Mouse (Mus musculus) layer of hippocampus, adult 9-11 months (tissue): ENCODE results near the gene 6030408B16Rik.

Experiments
- DNase-seq: peaks from one replicate; pipeline ENCODE4 v3.0.0; 2022

6030408B16Rik gene

DNA sequence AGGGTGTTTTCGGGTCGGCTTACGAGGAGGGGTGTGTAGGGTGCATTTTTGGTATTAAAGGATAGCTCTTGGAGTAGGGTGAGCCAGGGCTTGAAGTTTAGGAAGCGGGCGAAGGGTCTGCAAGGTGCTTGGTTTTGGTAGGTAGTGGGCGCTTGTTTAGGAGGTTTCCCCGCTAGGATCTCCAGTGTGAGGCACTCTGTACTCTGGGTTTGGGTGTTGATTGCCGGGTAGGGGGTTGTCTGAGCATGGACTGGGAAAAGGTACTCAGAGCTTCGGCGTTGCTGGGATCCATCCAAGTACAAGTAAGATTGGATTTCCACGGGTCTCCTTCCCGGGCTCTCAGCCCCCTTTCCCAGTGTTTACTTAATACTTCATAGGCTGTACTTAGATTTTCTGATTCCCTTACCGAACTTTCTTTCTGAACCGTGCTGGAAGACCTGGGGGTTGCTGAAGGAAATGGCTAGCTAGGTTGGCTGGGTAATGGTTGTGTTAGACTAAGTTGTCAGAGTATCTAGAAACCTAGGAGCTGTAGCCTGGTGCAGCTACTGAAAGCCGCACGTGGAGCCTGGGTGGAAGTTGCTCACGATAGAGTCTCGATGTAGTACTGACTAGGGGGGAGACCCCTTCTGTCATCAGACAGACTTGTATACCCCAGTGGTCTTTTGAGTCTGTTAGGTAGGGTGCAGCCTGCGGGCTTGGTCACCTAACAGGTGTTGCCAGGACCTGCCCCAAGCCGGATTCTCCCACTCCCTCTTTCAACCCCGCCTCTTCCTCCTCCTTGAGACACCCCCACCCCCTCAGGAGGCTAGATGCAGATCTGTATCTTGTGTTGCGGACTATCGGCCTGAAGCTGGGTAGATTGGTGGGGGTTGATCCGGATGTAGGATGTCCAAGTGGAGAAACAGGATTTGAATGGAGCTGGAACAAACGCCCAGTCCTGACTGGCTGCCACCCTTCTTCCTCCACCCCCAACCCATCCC lies 25.7 kb upstream of the 6030408B16Rik start:
- no peak for DNase-seq

DNA sequence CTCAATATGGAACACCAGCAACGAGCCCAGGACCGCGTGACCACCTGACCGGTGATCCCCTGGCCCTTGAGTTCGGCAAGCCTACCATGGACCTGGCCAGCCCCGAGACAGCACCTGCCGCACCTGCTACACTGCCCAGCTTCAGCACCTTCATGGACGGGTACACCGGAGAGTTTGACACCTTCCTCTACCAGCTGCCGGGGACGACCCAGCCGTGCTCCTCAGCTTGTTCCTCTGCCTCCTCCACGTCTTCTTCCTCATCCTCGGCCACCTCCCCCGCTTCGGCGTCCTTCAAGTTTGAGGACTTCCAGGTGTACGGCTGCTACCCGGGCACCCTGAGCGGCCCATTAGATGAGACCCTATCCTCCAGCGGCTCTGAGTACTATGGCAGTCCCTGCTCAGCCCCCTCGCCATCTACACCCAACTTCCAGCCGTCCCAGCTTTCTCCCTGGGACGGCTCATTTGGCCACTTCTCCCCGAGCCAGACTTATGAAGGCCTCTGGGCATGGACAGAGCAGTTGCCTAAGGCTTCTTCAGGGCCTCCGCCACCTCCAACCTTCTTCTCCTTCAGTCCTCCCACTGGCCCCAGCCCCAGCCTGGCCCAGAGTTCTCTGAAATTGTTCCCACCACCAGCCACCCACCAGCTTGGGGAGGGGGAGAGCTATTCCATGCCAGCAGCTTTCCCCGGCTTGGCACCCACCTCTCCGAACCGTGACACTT lies 22.8 kb upstream of the 6030408B16Rik start:
- no peak for DNase-seq

DNA sequence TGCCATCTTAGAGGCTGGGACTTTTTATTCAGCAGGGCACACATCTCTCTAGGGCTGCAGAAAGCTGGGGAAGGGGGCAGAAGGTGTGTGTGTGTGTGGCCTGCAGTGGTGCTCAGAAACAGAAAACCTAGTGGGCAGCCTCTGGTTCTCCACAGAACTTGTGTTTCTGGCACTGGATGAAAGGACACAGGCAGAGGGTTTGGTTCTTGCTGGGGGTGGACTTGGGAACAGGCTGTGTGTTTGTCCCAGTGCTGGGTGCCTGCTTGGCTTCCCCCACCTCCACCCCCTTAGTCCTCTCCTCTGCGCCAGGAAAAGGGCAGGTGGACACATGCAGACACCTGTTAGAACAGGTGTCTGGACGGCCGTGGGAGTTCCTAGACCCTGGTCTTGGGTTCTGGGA lies 21.9 kb upstream of the 6030408B16Rik start:
- no peak for DNase-seq

DNA sequence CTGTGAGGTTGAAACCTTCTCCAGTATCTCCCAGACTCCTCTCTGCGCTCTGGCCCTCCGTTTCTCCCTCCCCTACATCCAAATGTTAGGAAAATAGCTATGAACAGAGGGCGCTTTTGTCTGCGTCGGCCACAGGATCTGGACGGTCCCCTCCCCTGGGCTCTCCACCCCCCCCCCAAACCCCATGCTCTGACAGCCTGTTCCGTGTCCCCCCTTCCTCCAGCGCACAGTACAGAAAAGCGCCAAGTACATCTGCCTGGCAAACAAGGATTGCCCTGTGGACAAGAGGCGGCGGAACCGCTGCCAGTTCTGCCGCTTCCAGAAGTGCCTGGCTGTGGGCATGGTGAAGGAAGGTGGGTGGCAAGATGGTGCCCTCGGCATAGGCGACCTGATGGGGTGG lies 21.5 kb upstream of the 6030408B16Rik start:
- peak; percentile 78 for DNase-seq

DNA sequence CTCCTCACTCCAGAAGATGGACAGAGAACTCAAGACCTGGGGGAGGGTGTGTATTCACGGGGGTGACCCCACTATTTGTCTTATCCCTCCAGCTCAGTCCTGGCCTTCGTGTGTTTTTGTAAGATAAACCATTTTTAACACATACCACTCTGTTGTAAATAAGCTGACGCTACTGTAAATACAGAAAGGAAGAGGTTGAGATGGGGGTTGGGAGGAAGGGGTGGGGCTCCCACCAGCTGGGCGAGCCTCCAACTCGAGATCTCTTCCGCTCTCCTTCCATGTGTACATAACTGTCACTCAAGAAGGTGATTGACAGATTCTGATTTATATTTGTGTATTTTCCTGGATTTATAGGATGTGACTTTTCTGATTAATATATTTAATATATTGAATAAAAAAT lies 18.6 kb upstream of the 6030408B16Rik start:
- DNase-seq: no peak

DNA sequence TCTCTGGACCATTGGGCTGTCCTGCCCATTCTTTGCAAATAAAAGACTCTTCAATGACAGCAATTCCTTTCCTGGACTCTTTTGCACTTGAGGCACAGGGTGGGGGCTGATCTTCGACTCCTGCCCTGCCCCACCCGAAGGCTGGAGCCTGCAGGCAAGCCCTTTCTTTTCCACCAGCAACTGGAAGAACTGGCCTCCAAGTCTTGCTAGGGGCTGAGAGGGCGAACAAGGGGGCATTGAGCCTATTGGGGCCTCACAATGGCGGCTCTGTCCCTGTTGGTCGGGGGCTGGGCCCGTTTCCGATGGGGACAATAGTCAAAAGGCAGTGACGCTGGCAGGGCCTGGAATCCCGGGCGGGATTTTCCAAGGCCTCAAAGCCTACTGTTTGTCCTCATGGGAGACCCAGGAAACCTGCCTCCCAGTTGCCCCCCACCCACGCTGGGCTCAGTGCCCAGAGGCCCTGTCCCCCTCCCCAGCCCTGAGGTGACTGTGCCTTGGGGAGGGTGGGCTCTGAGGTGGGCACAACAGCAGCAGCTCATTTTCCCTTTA lies 15.6 kb upstream of the 6030408B16Rik start:
- peak; percentile 83 for DNase-seq

DNA sequence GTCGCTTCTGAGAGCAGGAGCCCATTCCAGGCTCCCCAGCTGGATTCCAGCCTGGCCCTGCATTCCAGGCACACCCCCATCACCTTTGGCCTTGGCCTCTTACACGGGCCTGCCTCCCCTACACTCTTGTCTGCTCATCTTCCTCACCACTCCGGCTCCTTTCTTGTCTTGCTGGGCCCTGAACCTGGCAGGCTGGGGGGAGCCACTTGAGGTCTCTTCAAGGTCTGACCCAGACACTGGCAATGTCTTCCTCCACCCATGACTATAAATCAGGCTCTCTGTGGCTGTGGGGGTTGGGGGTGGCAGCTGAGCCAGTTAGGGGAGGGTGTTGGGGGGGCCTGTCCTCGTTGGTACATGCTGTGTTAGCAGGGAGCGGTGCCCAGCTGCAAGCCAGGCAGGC lies 14.4 kb upstream of the 6030408B16Rik start:
- no peak for DNase-seq

DNA sequence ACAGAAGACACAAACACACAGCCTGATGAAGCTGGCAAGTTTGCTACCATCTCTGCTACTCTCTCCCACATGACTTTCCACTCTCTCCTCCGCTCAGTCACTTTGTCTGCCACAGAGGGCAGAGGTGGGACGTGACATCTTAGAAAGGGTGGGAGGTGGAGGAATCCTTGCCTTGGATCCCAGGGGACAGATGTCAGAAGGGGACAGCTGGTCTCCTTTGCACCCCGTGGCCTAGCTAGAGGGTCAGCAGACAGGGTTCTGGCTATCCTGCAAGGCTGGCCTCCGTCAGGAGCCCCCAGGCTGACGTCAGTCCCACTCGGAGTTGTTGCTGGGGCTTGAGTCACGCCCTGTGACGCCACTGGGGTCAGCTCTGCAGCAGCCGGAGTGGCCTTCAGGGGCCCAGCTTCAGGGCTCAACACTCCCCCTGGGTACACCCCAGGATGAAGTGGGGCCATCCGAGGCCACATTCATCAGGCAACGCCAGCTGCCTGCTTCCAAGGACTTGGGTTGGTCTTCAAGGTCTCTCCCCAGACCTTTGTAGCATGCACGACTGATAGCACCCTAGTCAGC lies 13.5 kb upstream of the 6030408B16Rik start:
- DNase-seq: no peak

DNA sequence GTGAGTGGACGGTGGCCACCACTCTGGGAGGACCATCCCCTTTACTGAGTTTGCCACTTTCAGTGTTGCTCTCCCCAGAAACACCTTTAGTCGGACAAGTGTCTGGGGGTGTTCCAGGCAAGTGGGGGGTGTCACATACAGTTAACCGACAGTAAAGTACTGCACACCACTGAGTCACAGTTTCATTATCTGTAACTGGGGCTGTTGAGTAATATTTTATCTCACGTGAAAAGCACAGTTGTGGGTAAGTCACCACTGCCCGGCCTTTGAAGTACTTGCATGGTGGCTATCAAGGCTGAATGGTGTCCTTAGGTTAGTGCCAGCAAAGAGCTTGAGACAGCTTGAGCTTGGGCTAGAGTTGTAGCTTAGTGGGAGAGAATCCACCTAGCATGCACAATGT lies 10.5 kb upstream of the 6030408B16Rik start:
- DNase-seq: no peak

DNA sequence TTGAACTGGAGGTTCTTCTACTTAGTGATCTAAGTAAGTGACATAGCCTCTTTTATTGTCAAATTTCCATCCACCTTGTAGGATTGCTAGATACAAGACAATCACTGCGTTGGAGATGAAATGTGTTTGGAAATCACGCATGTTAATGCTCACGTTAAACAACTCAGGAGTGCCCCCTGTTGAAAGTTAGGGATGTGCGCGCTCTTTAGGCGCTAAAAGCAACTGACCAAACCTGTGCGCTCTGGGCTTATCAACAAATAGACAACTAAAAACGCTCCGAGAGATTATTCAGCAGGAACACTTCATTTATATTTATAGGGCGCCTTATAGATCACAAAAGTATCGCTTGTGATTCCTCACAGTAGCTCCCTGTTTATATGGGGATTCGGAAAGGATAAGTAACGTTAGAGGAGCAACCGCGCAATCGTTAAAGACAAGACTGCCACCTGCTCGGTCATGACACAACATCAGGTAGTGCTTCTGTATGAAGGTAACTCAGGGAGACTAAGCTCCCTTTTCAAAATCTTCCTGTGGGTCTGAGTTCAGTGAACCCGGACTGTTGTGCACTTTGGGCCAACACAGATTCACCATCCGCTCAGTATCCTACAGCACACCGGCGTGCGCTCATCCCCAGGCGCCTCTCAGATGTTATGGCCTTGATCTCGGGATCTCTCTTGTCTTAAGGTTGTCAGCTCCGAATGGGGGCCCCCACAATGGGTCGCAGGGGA lies 9.7 kb upstream of the 6030408B16Rik start:
- DNase-seq: no peak

DNA sequence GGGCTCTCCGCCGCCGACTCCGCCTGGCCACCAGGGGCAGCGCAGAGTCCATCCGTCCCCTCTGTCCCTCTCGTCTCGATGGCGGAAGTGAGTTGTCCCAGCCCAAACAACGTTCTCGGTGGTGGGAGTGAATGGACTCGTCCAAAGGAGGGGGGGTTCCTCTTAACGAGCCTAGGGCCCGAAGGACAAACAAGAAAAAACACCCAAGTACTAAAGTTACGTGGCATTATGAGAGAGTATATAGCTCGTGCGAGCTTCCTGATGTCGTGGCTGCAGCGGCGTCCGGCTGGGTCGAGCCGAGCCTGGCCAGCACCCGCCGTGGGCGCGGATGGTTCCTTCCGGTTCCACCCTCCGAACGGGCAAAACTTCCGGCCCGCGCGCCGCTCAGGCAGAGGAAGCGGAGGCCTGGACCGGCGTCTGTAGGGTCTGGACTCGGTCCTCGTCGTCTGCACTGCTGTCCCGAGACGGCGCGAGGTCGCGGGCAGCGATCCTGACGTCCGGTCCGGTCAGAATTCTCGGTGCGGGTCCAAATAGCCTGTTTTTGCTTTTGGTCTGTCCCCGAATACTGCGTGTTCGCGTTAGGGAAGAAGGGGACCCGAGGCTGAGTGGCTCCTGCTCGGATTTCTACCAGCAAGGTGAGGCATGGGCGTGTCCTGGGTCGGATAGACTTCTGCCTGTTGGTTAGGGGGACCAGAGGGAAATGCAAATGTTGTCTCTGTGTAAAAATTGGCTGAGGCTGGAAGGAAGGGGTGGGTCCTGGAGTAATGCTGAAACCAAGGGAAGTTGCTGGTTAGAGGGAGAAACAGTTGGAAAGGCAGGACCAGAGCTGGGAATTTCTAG lies 8.9 kb upstream of the 6030408B16Rik start, which contains the start of gene Atg101:
Atg101 (plus strand) TSS at position 362 of the 840 bp plus-strand sequence.
- DNase-seq: peak; percentile 91

DNA sequence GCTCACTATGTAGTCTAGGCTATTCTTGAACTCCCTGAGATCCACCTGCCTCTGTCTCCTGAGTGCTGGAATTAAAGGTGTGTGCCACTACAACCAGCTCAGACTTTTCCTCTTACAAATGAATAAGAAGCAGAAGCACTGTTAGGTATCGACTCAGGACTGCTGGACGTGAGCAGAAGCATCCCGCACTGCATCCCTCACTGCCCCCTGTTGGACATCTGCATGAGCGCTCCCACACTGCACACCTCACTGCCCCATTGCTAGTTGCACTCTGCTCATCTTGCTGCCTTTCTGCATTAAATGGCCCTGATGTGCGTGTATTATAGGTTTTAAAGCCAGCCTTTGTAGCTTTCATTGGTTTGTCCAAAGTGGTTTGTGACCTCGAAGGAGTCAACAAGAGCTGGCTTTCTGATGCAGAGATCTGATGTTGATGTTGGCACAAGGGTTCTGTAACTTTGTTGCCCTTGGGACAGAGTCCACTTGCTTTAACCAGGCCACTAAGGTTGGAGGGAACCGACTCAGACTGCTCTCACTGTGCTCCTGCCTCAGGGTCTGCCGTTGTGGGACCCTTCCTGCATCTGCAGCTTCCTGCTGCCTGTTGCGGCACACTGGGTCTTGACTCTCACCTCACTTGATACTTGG lies 6.8 kb upstream of the 6030408B16Rik start:
- DNase-seq: no peak

DNA sequence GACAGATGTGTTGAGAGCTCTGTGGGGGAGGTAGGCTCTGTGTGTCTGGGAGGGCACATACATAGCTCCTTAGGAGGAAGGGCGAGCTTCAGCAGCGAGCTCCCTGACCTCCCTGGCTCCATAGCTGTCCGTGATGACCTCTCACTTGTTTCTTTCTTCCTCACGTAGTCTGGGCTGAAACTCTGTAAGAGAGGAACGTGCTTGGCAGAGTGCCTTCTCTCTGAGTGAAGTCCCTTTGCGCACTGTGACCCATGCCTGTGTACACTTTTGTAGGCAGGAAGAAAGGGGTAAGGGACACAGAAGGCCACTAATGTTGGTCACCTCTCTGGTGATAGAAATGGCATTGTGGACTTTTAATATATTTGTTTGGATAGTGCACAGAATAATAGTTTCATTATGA lies 5.7 kb upstream of the 6030408B16Rik start:
- DNase-seq: no peak

DNA sequence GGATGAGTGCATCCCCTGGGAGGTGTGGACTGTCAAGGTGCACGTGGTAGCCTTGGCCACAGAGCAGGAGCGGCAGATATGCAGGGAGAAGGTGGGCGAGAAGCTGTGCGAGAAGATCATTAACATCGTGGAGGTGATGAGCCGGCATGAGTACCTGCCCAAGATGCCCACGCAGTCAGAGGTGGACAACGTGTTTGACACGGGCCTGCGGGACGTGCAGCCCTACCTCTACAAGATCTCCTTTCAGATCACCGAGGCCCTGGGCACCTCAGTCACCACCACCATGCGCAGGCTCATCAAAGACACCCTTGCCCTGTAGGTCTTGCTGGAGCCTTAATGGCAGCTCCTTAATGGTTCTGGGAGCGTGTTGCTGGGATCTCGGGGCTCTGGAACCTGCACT lies 2.7 kb upstream of the 6030408B16Rik start:
- DNase-seq: no peak

DNA sequence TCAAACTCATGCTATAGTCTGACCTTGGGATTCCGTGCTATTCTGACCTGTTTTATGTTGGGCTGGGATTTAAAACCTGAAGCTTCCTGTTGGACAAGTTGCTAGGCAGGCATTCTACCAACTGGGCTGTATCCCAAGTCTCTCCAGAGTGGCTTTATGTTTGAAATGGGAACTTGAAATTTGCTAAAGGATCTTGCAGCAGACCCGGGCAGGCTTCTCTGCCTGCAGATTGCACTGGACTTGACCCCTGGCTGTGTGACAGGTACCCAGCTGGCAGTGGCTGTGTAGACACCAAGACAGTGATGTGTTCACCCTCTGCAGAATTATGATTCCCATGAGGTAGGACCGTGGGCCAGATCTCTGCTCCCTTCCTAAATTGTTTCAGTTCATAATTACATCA lies 1.0 kb upstream of the 6030408B16Rik start:
- DNase-seq: no peak

DNA sequence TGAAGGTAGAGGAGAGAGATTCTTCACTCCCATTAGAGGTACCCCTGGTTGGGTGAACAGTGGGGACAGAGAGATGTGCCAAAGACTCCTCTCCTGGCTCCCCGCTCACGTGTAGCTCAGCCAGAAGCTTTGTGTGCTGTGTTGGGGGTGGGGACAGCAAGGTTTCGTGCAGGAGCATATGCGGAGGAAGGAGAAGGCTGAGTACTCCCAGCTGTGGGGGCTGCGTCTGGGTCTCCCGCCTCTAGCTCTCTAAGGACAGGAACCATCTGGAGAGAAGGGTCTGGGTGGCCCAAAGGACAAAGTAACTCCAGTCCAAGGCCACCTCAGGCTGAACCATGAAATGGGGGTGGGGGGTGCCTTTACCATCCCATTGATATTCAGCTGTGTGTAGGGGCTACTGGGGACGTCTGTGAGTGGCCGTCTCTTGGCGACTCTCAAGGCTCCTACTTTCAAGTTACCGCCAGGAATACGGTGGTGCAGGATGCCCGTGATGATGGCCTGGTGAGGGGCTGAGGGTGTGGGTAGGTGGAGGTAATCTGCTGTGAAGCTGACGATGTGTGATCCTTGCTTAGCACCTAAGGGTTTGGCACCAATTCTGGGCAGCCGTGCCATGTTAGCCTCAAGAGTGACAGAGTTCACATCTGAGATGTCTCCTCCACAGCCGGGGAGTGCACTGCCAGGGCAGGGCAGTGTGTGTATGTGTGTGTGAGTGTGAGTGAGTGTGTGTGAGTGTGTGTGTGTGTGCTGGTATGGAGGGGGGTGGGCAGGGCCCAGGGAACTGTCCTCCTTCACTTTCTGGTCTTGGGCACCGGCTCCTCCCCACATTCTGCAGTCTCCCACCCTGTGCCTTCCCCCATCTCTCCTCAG lies 1.2 kb downstream of the 6030408B16Rik start:
- DNase-seq: no peak

DNA sequence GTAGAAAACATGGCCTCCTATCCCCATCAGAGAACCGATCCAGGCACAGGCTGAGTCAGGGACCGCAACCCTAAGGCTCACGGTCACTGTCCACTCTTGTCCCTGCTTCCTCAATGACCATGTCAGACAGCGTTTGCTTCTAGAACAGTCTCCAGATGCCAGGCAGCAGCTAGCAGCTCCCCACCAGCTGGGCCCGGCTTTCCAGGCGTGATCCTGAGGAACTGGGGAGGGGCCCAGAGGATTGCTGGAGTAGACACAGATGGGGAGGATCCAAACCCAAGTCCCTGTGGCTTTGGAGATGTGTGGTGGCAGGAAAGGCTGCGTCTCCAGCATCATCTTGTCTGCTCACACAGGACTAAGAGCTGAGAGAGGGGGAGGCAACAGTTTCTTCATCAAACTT lies 2.1 kb downstream of the 6030408B16Rik start:
- no peak for DNase-seq

DNA sequence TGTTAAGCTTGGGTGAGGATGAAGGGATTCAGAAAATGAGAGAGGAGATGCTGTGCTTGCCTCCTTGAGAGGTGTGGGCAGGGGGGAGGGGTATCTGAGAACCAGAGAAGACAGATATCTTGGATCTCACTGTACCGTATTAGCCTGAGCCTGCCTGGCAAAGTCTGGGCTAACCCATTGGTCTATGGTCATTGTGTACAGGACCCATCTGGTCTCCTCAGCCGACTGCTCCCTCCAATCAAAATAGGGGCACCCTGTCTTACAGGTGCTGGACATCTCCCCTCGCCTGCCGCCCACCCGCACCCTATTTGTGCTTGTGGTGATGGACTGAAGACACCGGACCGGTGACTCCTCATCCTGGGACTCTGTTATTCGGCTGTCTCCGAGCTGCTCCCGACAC lies 2.6 kb downstream of the 6030408B16Rik start:
- no peak for DNase-seq

DNA sequence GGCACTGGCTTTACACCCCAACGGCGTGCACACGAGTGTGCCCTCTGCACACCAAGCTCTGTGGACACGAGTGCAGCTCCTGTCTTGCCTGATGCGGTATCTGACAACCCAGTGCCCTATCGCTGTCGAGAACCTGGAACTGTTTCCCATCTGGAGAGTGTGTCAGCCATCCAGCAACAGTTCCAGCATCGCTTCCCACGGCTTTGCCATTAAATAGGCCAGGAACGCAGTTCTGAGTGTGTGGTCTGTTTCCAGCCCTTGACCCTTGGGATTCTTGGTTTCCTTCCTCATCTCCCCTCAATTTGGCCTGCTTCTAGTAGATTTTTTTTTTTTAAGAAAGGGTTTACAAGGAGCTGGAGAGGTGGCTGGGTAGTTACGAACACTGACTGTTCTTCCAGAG lies 3.1 kb downstream of the 6030408B16Rik start:
- DNase-seq: no peak

DNA sequence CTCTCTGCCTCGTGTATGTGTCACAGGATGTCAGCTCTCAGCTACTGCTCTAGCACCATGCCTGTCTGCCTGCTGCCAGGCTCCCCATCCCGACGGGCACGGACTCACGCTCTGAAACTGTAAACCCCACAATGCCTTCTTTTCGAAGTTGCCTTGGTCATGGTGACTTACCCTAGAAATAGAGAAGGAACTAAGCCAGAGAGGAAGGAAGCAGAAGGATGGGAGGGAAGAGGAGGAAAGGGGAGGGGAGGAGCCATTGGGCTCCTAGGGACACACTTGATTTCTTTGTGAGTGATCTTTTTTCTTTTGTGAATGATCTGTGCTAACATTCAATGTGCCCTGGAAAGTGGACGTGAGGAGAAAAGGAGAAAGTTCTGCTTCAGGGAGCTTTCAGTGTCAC lies 5.0 kb downstream of the 6030408B16Rik start:
- no peak for DNase-seq
